Mouse (Mus musculus): Measurements from ENCODE around the gene Tango6. TPM values are rescaled to one million over a fixed set of nuclear protein-coding genes. Genes with fewer than 3 reads are reported as not detected.

The Tango6 gene
- total and polyA plus RNA-seq, 3 experiments, result 2.9 to 6.4 (median 4.5) TPM

GRCm38 (mm10) chr8:106640212-106640611, 42.7 kb upstream of the Tango6 start:
- Histone ChIP-seq H3K27me3 (replicated peaks) (no peaks in the 10 kb centered on the region), H3K9ac (ENCODE audit: insufficient read depth, low read depth) (no peak overlapping the region), H3K36me3 (replicated peaks in 1 of 2; ENCODE audit: control insufficient read depth in 1 of 2, insufficient read depth in 1 of 2, low read length in 1 of 2) (no peaks in the 10 kb centered on the region), H3K9me3 (replicated peaks; ENCODE audit: low read length) (no peaks in the 10 kb centered on the region), H3K4me1 (ENCODE audit: control insufficient read depth in 1 of 2, insufficient read depth in 2 of 2) (peaks cover 0 to 14% of the 10 kb centered on the region in 2 experiments; a peak in 2 of 4 replicates), H3K27ac (ENCODE audit: insufficient read depth, low read depth) (no peak overlapping the region), H3K79me2 (replicated peaks; ENCODE audit: control insufficient read depth, extremely low read depth, insufficient read depth, poor library complexity, severe bottlenecking) (no peaks in the 10 kb centered on the region), H3K4me2 (ENCODE audit: insufficient read depth, low read depth, poor library complexity, severe bottlenecking) (no peak overlapping the region), H3K4me3 (replicated peaks in 1 of 3; ENCODE audit: low read depth in 2 of 3, low read length in 2 of 3, poor library complexity in 1 of 3) (no peak overlapping the region)
- in situ Hi-C loops (cut with MboI; ENCODE audit: low pct_ligation_motif_present, low pct_unique_long_range_greater_than_20kb, low sequenced_read_pairs), result loop anchor here (5.0 kb wide), 1 partner anchor 78 kb away; no protein-coding TSS in a partner anchor
- DNase-seq (ENCODE audit: extremely low read depth), result no peak
- dilution Hi-C loops (cut with MboI; ENCODE audit: extremely low pct_ligation_motif_present, extremely low pct_unique_long_range_greater_than_20kb, low sequenced_read_pairs), result no loop called here
- TF ChIP-seq ZMIZ1 (IDR thresholded peaks at IDR 0.05; ENCODE audit: low read depth, low read length), result no peak
- TF ChIP-seq POLR2A (IDR thresholded peaks at IDR 0.05; ENCODE audit: low read depth, low read length), result no peak
- no peak for TF ChIP-seq SIN3A (IDR thresholded peaks at IDR 0.05; ENCODE audit: low read length)
- no peak for TF ChIP-seq TCF12 (IDR thresholded peaks at IDR 0.05; ENCODE audit: low read depth, low read length)
- no peak for TF ChIP-seq MAFK (IDR thresholded peaks at IDR 0.05; ENCODE audit: insufficient replicate concordance, low read length)
- no peak for TF ChIP-seq ZNF384 (IDR thresholded peaks at IDR 0.05; ENCODE audit: low read depth, low read length)
- no peak for TF ChIP-seq BHLHE40 (IDR thresholded peaks at IDR 0.05; ENCODE audit: low read depth, low read length)
- TF ChIP-seq MAX (IDR thresholded peaks at IDR 0.05; ENCODE audit: low read length), result no peak
- TF ChIP-seq NRF1 (IDR thresholded peaks at IDR 0.05; ENCODE audit: low read depth, low read length), result no peak
- TF ChIP-seq JUN (IDR thresholded peaks at IDR 0.05; ENCODE audit: insufficient read depth, low read depth, low read length), result no peak
- TF ChIP-seq ELF1 (IDR thresholded peaks at IDR 0.05; ENCODE audit: low read depth, low read length), result no peak
- no peak for TF ChIP-seq SMC3 (IDR thresholded peaks at IDR 0.05; ENCODE audit: low read depth, low read length)

GRCm38 (mm10) chr8:106640921-106641320, 41.9 kb upstream of the Tango6 start:
- no peaks in the 10 kb centered on the region for H3K9me3 ChIP-seq (replicated peaks; ENCODE audit: low read length)
- no peaks in the 10 kb centered on the region for H3K27me3 ChIP-seq (replicated peaks)
- H3K4me2 ChIP-seq (ENCODE audit: insufficient read depth, low read depth, poor library complexity, severe bottlenecking), result no peak overlapping the region
- dilution Hi-C loops (cut with MboI; ENCODE audit: extremely low pct_ligation_motif_present, extremely low pct_unique_long_range_greater_than_20kb, low sequenced_read_pairs) (no loop called here), in situ Hi-C loops (cut with MboI; ENCODE audit: low pct_ligation_motif_present, low pct_unique_long_range_greater_than_20kb, low sequenced_read_pairs) (loop anchor here (5.0 kb wide), 1 partner anchor 79 kb away; no protein-coding TSS in a partner anchor)
- no peak overlapping the region for H3K9ac ChIP-seq (ENCODE audit: insufficient read depth, low read depth)
- H3K27ac ChIP-seq (ENCODE audit: insufficient read depth, low read depth), result no peak overlapping the region
- no peak for DNase-seq (ENCODE audit: extremely low read depth)
- H3K4me3 ChIP-seq (replicated peaks in 1 of 3; ENCODE audit: low read depth in 2 of 3, low read length in 2 of 3, poor library complexity in 1 of 3), result no peak overlapping the region
- H3K4me1 ChIP-seq (ENCODE audit: control insufficient read depth in 1 of 2, insufficient read depth in 2 of 2), result peaks cover 0 to 14% of the 10 kb centered on the region in 2 experiments; a peak in 2 of 4 replicates
- TF ChIP-seq PAX5 (IDR thresholded peaks at IDR 0.05; ENCODE audit: low read length), result no peak
- no peak for TF ChIP-seq MAZ (IDR thresholded peaks at IDR 0.05; ENCODE audit: low read depth, low read length)
- TF ChIP-seq SIN3A (IDR thresholded peaks at IDR 0.05; ENCODE audit: low read length), result no peak
- TF ChIP-seq CHD1 (IDR thresholded peaks at IDR 0.05; ENCODE audit: low read depth, low read length), result no peak
- TF ChIP-seq UBTF (IDR thresholded peaks at IDR 0.05; ENCODE audit: low read depth, low read length), result no peak
- TF ChIP-seq ELF1 (IDR thresholded peaks at IDR 0.05; ENCODE audit: low read depth, low read length), result no peak
- TF ChIP-seq EP300 (IDR thresholded peaks at IDR 0.05; ENCODE audit: low read length), result no peak
- no peak for TF ChIP-seq MXI1 (IDR thresholded peaks at IDR 0.05; ENCODE audit: low read depth, low read length)
- no peak for TF ChIP-seq USF2 (conservative IDR thresholded peaks at IDR 0.05; ENCODE audit: low read depth, low read length)
- no peak for TF ChIP-seq RAD21 (IDR thresholded peaks at IDR 0.05; ENCODE audit: low read depth, low read length)
- TF ChIP-seq TBP (conservative IDR thresholded peaks at IDR 0.05; ENCODE audit: low read depth, low read length), result no peak
- TF ChIP-seq NELFE (IDR thresholded peaks at IDR 0.05; ENCODE audit: low read depth, low read length), result no peak
- no peak for TF ChIP-seq MYC (IDR thresholded peaks at IDR 0.05; ENCODE audit: low read depth, low read length)
- TF ChIP-seq ZMIZ1 (IDR thresholded peaks at IDR 0.05; ENCODE audit: low read depth, low read length), result no peak
- TF ChIP-seq MEF2A (IDR thresholded peaks at IDR 0.05; ENCODE audit: borderline replicate concordance, low read depth, low read length), result no peak
- TF ChIP-seq CTCF (conservative IDR thresholded peaks at IDR 0.05 in 1 of 2, IDR thresholded peaks at IDR 0.05 in 1 of 2; ENCODE audit: low read depth in 2 of 2, low read length in 2 of 2), result no peak
- TF ChIP-seq JUN (IDR thresholded peaks at IDR 0.05; ENCODE audit: insufficient read depth, low read depth, low read length), result no peak
- TF ChIP-seq CHD2 (IDR thresholded peaks at IDR 0.05; ENCODE audit: low read length), result no peak
- no peak for TF ChIP-seq ZKSCAN1 (IDR thresholded peaks at IDR 0.05; ENCODE audit: borderline replicate concordance, low read depth, low read length)
- no peaks in the 10 kb centered on the region for H3K36me3 ChIP-seq (replicated peaks in 1 of 2; ENCODE audit: control insufficient read depth in 1 of 2, insufficient read depth in 1 of 2, low read length in 1 of 2)
- no peaks in the 10 kb centered on the region for H3K79me2 ChIP-seq (replicated peaks; ENCODE audit: control insufficient read depth, extremely low read depth, insufficient read depth, poor library complexity, severe bottlenecking)

All from CH12.LX (cell line).